In the genomic region with DNA sequence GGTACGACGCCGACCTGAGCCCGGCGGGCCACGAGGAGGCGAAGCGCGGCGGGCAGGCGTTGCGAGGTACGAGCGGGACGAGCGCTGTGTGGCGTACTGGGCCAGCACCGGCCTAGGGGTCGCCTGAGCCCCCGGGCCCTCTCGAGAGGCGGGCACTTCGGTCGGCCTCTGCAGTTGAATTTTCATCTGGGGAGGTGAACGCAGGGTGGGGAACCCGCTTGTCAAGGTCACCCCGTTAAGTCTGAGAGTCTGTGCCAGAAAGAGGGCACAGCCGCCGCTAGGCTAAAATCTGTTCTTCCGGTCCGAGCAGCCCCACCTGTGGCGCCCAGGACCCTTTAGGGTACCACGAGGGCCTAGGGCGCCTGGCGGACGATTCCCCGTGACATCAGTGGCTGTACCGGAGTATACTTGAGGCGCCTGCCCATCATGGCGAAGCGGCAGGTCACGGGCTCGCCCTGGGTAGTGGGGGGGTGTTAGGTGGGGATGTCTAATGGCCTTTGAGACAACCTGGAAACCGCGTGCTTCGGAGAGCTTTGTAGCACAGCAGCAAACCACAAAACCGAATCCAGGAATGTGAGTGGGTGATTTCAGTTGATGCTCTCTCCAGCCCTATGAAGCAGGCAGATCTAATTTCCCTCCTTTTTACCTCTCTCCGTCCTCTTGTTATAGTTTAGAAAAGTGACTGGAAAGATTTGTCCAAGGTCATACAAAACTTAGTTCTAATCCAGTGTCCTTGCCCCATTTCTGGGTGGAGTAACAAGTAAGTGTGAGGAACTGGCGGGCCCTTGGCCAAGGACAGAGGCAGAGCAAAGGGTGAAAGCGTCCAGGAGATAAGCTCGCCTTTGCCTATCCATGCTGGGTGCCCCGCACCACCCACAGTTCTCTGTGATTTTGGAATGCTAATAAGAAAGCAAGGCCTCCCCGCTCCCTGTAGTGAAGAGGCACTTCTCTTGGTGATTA, we compare ENCODE assay signal across 8 mouse cellular contexts. TPM values are rescaled to one million over a fixed set of nuclear protein-coding genes. Genes with fewer than 3 reads are reported as not detected.
DNase-seq lines count a peak whose midpoint lies in the region; ATAC-seq and TF ChIP-seq lines count a peak whose summit lies in the region.

No protein-coding gene starts in this region.

- no peak for TF ChIP-seq EP300 in heart, postnatal 0 days (IDR thresholded peaks at IDR 0.05; ENCODE audit: low read depth)
- no peak for TF ChIP-seq EP300 in lung, postnatal 0 days (IDR thresholded peaks at IDR 0.05)

- TF ChIP-seq CTCF in heart, postnatal 0 days (IDR thresholded peaks at IDR 0.05; ENCODE audit: low read depth): no peak
- no peak for TF ChIP-seq CTCF in lung, postnatal 0 days (IDR thresholded peaks at IDR 0.05)

- H3K4me1 ChIP-seq in embryonic facial prominence, embryonic 14.5 days (ENCODE audit: control insufficient read depth, insufficient read depth, low read length): peaks cover 13% of the 10 kb centered on the region; the same call in 1 of the 2 replicates
- H3K4me1 ChIP-seq in heart, postnatal 0 days (ENCODE audit: control insufficient read depth, insufficient read depth): peaks cover 22% of the 10 kb centered on the region
- peaks cover 18% of the 10 kb centered on the region; the same call in 1 of the 2 replicates for H3K4me1 ChIP-seq in lung, postnatal 0 days (ENCODE audit: insufficient read depth, low read depth, low read length)

- H3K4me3 ChIP-seq in embryonic facial prominence, embryonic 14.5 days (ENCODE audit: low read depth, low read length): peak overlapping the region; percentile 97
- peak overlapping the region; percentile 79 for H3K4me3 ChIP-seq in heart, postnatal 0 days (ENCODE audit: low read depth, low read length)
- H3K4me3 ChIP-seq in lung, postnatal 0 days (ENCODE audit: low read depth, low read length): peak overlapping the region; percentile 71

- H3K9ac ChIP-seq in embryonic facial prominence, embryonic 14.5 days (ENCODE audit: low read depth, low read length): peak overlapping the region; percentile 94
- peak overlapping the region; percentile 84 for H3K9ac ChIP-seq in heart, postnatal 0 days (replicated peaks; ENCODE audit: low read depth, low read length)
- H3K9ac ChIP-seq in lung, postnatal 0 days (replicated peaks; ENCODE audit: low read depth): peak overlapping the region; percentile 54

- H3K27me3 ChIP-seq in embryonic facial prominence, embryonic 14.5 days (replicated peaks; ENCODE audit: control insufficient read depth, insufficient read depth, low read length): no peaks in the 10 kb centered on the region
- H3K27me3 ChIP-seq in heart, postnatal 0 days (ENCODE audit: control insufficient read depth, insufficient read depth, low read length): no peaks in the 10 kb centered on the region
- H3K27me3 ChIP-seq in lung, postnatal 0 days (replicated peaks; ENCODE audit: insufficient read depth, low read length): no peaks in the 10 kb centered on the region

- ATAC-seq in embryonic facial prominence, embryonic 14.5 days (ENCODE audit: low read depth): peak; percentile 15
- ATAC-seq in heart, postnatal 0 days (ENCODE audit: insufficient read depth, low read depth): peak; percentile 24
- ATAC-seq in lung, postnatal 0 days: peak; percentile 24; the same call in 1 of the 2 replicates
- no peak for ATAC-seq in erythroid progenitor cell, adult 5-6 weeks (replicated peaks; ENCODE audit: low FRiP score, poor library complexity, severe bottlenecking)

- peak overlapping the region; percentile 91 for H3K27ac ChIP-seq in embryonic facial prominence, embryonic 14.5 days (replicated peaks; ENCODE audit: low read depth, low read length)
- H3K27ac ChIP-seq in heart, postnatal 0 days (ENCODE audit: low read depth): peak overlapping the region; percentile 92
- H3K27ac ChIP-seq in lung, postnatal 0 days (ENCODE audit: low read length): peak overlapping the region; percentile 73

- no peaks in the 10 kb centered on the region for H3K9me3 ChIP-seq in embryonic facial prominence, embryonic 14.5 days (ENCODE audit: control insufficient read depth, low read length)
- no peaks in the 10 kb centered on the region for H3K9me3 ChIP-seq in heart, postnatal 0 days (replicated peaks; ENCODE audit: control insufficient read depth, low read length)
- no peaks in the 10 kb centered on the region for H3K9me3 ChIP-seq in lung, postnatal 0 days (ENCODE audit: low read length)

- peak; percentile 32 for DNase-seq in ES-CJ7 (ENCODE audit: low read depth, low spot score)
- peak; percentile 73 for DNase-seq in adrenal gland, postnatal 25 days
- DNase-seq in embryonic facial prominence, embryonic 14.5 days (ENCODE audit: low spot score): peak; percentile 29
- peak; percentile 43 for DNase-seq in heart, postnatal 0 days (ENCODE audit: low spot score)
- DNase-seq in kidney, postnatal 25 days: peak; percentile 48 to 79
- peak; percentile 27 for DNase-seq in lung, postnatal 0 days (ENCODE audit: low spot score)
- peak; percentile 24 for DNase-seq in right cerebral cortex, adult 18-20 months

- H3K36me3 ChIP-seq in embryonic facial prominence, embryonic 14.5 days (ENCODE audit: control insufficient read depth, insufficient read depth, low read length): peaks cover 18% of the 10 kb centered on the region
- peaks cover 24% of the 10 kb centered on the region for H3K36me3 ChIP-seq in heart, postnatal 0 days (replicated peaks; ENCODE audit: control insufficient read depth, insufficient read depth, low read length)
- peaks cover 12% of the 10 kb centered on the region for H3K36me3 ChIP-seq in lung, postnatal 0 days (ENCODE audit: insufficient read depth, low read length)

- WGBS in embryonic facial prominence, embryonic 14.5 days: 0% methylated on average over 44 of the region's 53 CpGs
- WGBS in heart, postnatal 0 days: under 1% methylated on average over 52 of the region's 53 CpGs
- WGBS in lung, postnatal 0 days: under 1% methylated on average over 37 of the region's 53 CpGs

- peak overlapping the region; percentile 87 for H3K4me2 ChIP-seq in embryonic facial prominence, embryonic 14.5 days (ENCODE audit: low read depth, low read length)
- peak overlapping the region; percentile 92 for H3K4me2 ChIP-seq in heart, postnatal 0 days (ENCODE audit: low read depth, low read length)
- H3K4me2 ChIP-seq in lung, postnatal 0 days (replicated peaks; ENCODE audit: low read depth, low read length): peak overlapping the region; percentile 91

RNA-seq across cellular contexts. Expression of a gene that starts 0.7 kb away (rescaled TPM):
- 708 and 730 TPM in 2 replicates for total RNA-seq in adrenal gland, postnatal 25 days (2021)
- polyA plus RNA-seq in embryonic facial prominence, embryonic 14.5 days (2014; fragmentation: Nextera tagmentation; extraction: Ambion mirVana): 522 and 549 TPM in 2 replicates
- total RNA-seq in heart, postnatal 0 days (2014; rRNA removed; ENCODE audit: low replicate concordance): 290 and 335 TPM in 2 replicates
- polyA plus RNA-seq in heart, postnatal 0 days (2015; fragmentation: Nextera tagmentation; extraction: Ambion mirVana): 196 and 199 TPM in 2 replicates
- polyA plus RNA-seq in lung, postnatal 0 days (2015; fragmentation: Nextera tagmentation; extraction: Ambion mirVana): 152 TPM in 2 replicates
- 102 and 109 TPM in 2 replicates for total RNA-seq in erythroid progenitor cell, adult 5-6 weeks (2015; ENCODE audit: low replicate concordance)
- total RNA-seq in erythroid progenitor cell, adult 5-6 weeks (2017; ENCODE audit: low replicate concordance): 17.3 and 26.3 TPM in 2 replicates

RNA-seq across cellular contexts. Expression of a gene that starts 16.4 kb away (rescaled TPM):
- total RNA-seq in adrenal gland, postnatal 25 days (2021): 12.3 and 16.9 TPM in 2 replicates
- 13.8 and 15.0 TPM in 2 replicates for polyA plus RNA-seq in embryonic facial prominence, embryonic 14.5 days (2014; fragmentation: Nextera tagmentation; extraction: Ambion mirVana)
- 4.5 and 7.7 TPM in 2 replicates for total RNA-seq in heart, postnatal 0 days (2014; rRNA removed; ENCODE audit: low replicate concordance)
- polyA plus RNA-seq in heart, postnatal 0 days (2015; fragmentation: Nextera tagmentation; extraction: Ambion mirVana): 4.8 and 7.7 TPM in 2 replicates
- 2.7 and 2.9 TPM in 2 replicates for polyA plus RNA-seq in lung, postnatal 0 days (2015; fragmentation: Nextera tagmentation; extraction: Ambion mirVana)
- total RNA-seq in erythroid progenitor cell, adult 5-6 weeks (2015; ENCODE audit: low replicate concordance): 1.1 and 2.1 TPM in 2 replicates
- total RNA-seq in erythroid progenitor cell, adult 5-6 weeks (2017; ENCODE audit: low replicate concordance): 1.2 TPM in 1 of 2 replicates, not detected in the other

RNA-seq across cellular contexts. Expression of a gene that starts 20.8 kb away (rescaled TPM):
- 24.0 and 30.3 TPM in 2 replicates for total RNA-seq in adrenal gland, postnatal 25 days (2021)
- polyA plus RNA-seq in embryonic facial prominence, embryonic 14.5 days (2014; fragmentation: Nextera tagmentation; extraction: Ambion mirVana): 67.8 and 71.3 TPM in 2 replicates
- 1.7 and 14.9 TPM in 2 replicates for total RNA-seq in heart, postnatal 0 days (2014; rRNA removed; ENCODE audit: low replicate concordance)
- 32.1 and 32.6 TPM in 2 replicates for polyA plus RNA-seq in heart, postnatal 0 days (2015; fragmentation: Nextera tagmentation; extraction: Ambion mirVana)
- 43.4 and 45.2 TPM in 2 replicates for polyA plus RNA-seq in lung, postnatal 0 days (2015; fragmentation: Nextera tagmentation; extraction: Ambion mirVana)
- 16.9 and 21.0 TPM in 2 replicates for total RNA-seq in erythroid progenitor cell, adult 5-6 weeks (2015; ENCODE audit: low replicate concordance)
- total RNA-seq in erythroid progenitor cell, adult 5-6 weeks (2017; ENCODE audit: low replicate concordance): 7.1 and 14.1 TPM in 2 replicates

RNA-seq across cellular contexts. Expression of a gene that starts 20.9 kb away (rescaled TPM):
- 36.0 and 39.8 TPM in 2 replicates for total RNA-seq in adrenal gland, postnatal 25 days (2021)
- polyA plus RNA-seq in embryonic facial prominence, embryonic 14.5 days (2014; fragmentation: Nextera tagmentation; extraction: Ambion mirVana): 69.1 and 72.4 TPM in 2 replicates
- total RNA-seq in heart, postnatal 0 days (2014; rRNA removed; ENCODE audit: low replicate concordance): 44.3 and 53.2 TPM in 2 replicates
- polyA plus RNA-seq in heart, postnatal 0 days (2015; fragmentation: Nextera tagmentation; extraction: Ambion mirVana): 37.3 and 38.3 TPM in 2 replicates
- polyA plus RNA-seq in lung, postnatal 0 days (2015; fragmentation: Nextera tagmentation; extraction: Ambion mirVana): 46.9 and 55.1 TPM in 2 replicates
- 21.4 and 31.4 TPM in 2 replicates for total RNA-seq in erythroid progenitor cell, adult 5-6 weeks (2015; ENCODE audit: low replicate concordance)
- 15.1 and 25.8 TPM in 2 replicates for total RNA-seq in erythroid progenitor cell, adult 5-6 weeks (2017; ENCODE audit: low replicate concordance)
